Mouse (Mus musculus) limb, embryonic 14.5 days (tissue): ENCODE data around the gene Rdh9. TPM values are rescaled to one million over a fixed set of nuclear protein-coding genes. Genes with fewer than 3 reads are reported as not detected.
A peak's percentile ranks its signal among the peaks of the same experiment; 100 is the strongest.

Experiments used
- ATAC-seq: fragments of 200-750 bp; cut with Nextera tagmentation; 2 replicates; pipeline ENCODE4 v1.8.0; 2017; ENCODE audit warnings: low read depth, moderate number of reproducible peaks, moderate TSS enrichment; ENCODE audit not compliant: low FRiP score
- DNase-seq: peaks from one replicate; pipeline ENCODE4 v3.0.0-alpha.2; 2015; ENCODE audit warnings: low spot score
- H3K27ac ChIP-seq: fragments of 300-500 bp; sonication (generic); replicated peaks from 2 replicates; pipeline ENCODE4 v1.5.1; 2014; ENCODE audit warnings: low read depth, mild to moderate bottlenecking, low read length, moderate library complexity, mixed read lengths
- H3K27me3 ChIP-seq: fragments of 300-500 bp; sonication (generic); 2 replicates; pipeline ENCODE4 v1.6.1; 2014; ENCODE audit warnings: low read length, mixed read lengths; ENCODE audit not compliant: control insufficient read depth, insufficient read depth
- H3K36me3 ChIP-seq: fragments of 300-500 bp; sonication (generic); 2 replicates; pipeline ENCODE4 v1.6.1; 2014; ENCODE audit warnings: mild to moderate bottlenecking, low read length, moderate library complexity, mixed read lengths; ENCODE audit not compliant: control insufficient read depth, insufficient read depth
- H3K4me1 ChIP-seq: fragments of 300-500 bp; sonication (generic); 2 replicates; pipeline ENCODE4 v1.6.1; 2014; ENCODE audit warnings: antibody characterized with exemption, low read length, mixed read lengths; ENCODE audit not compliant: control insufficient read depth, insufficient read depth
- H3K4me2 ChIP-seq: fragments of 300-500 bp; sonication (generic); replicated peaks from 2 replicates; pipeline ENCODE4 v1.6.1; 2014; ENCODE audit warnings: low read depth, mild to moderate bottlenecking, low read length, moderate library complexity; ENCODE audit not compliant: severe bottlenecking
- H3K4me3 ChIP-seq: fragments of 300-500 bp; sonication (generic); replicated peaks from 2 replicates; pipeline ENCODE4 v1.5.1; 2014; ENCODE audit warnings: low read length
- H3K9ac ChIP-seq: fragments of 300-500 bp; sonication (generic); 2 replicates; pipeline ENCODE4 v1.6.1; 2014; ENCODE audit warnings: mild to moderate bottlenecking, low read depth, low read length, moderate library complexity; ENCODE audit not compliant: severe bottlenecking
- H3K9me3 ChIP-seq: fragments of 300-500 bp; sonication (generic); 2 replicates; pipeline ENCODE4 v1.6.1; 2016; ENCODE audit warnings: low read length; ENCODE audit not compliant: control insufficient read depth
- POLR2A ChIP-seq: fragments of 200-500 bp; IDR thresholded peaks from 2 replicates; pipeline ENCODE4 v1.8.0; 2012; ENCODE audit warnings: inconsistent platforms, mild to moderate bottlenecking, moderate library complexity, borderline replicate concordance; ENCODE audit not compliant: insufficient read depth, insufficient read length; ENCODE audit errors: extremely low read depth
- WGBS: fragments of 180-500 bp; shearing (Covaris S2); extraction: QIAGEN DNeasy Blood & Tissue Kit; methylation state at CpG from one replicate; pipeline ENCODE4 v1.1.7; 2014; 5-methylcytosine and 5-hydroxymethylcytosine counted together
- polyA plus RNA-seq, 2 experiments: library from polyadenylated mRNA; depleted of rRNA in 1 of 2; stranded (reverse) in 1 of 2; unstranded in 1 of 2; fragments of >200 nt; fragmentation: Nextera tagmentation in 1 of 2; extraction: Ambion mirVana in 1 of 2; gene quantifications; 2 replicates each; pipeline versions ENCODE4 v1.2.1 to v1.2.3; 2012 to 2014

The Rdh9 gene
- polyA plus RNA-seq, 2 experiments: 0.33 TPM; not detected in 1

DNA sequence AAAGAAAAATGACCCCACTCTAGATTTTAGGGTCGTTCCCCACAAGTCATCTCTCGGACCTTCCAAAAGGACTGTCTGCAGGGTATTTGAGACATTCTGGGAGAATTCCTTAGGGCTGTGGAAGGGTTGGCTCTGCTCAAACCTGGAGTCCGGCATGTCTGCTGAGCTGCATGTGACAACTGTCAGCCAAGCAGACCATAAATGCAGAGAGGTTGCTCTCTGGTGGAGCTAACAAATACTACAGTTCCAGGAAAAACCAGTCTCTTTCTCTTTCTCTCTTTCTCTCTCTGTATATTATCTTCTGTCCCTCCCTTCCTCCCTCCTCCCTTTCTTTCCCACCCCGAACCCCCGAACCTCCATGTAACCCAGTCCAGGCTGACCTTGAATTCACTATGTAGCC, 41.8 kb upstream of the Rdh9 start:
- Histone ChIP-seq H3K36me3 (no peaks in the 10 kb centered on the region), H3K9ac (no peak overlapping the region), H3K27ac (no peak overlapping the region), H3K9me3 (no peaks in the 10 kb centered on the region), H3K4me3 (no peak overlapping the region), H3K4me2 (no peak overlapping the region), H3K27me3 (no peaks in the 10 kb centered on the region), H3K4me1 (peaks cover 3% of the 10 kb centered on the region; the same call in 1 of the 2 replicates)
- ATAC-seq: no peak
- no peak for TF ChIP-seq POLR2A
- peak; percentile 50 for DNase-seq
- WGBS: 46% methylated on average over 5 of the region's 5 CpGs

DNA sequence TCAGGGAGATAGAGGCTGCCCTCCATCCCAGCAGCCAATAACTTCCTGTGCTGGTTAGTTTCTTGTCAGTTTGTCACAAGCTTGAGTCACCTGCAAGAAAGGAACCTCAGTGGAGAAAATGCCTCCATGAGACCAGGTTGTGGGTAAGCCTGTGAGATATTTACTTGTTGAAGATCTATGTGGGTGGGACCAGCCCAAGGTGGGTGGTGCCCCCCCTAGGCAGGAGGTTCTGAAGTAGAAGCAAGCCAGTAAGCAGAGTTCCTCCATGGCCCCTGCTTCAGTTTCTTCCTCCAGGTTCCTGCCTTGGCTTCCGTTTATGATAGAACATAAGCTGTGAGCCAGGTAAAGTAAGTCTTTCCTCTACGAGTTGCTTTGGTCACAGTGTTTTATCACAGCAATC, 39.9 kb upstream of the Rdh9 start:
- 79% methylated on average over 2 of the region's 2 CpGs for WGBS
- ATAC-seq: no peak
- no peak overlapping the region for H3K4me3 ChIP-seq
- no peaks in the 10 kb centered on the region for H3K9me3 ChIP-seq
- H3K4me1 ChIP-seq: peaks cover 10% of the 10 kb centered on the region
- no peak for TF ChIP-seq POLR2A
- H3K27me3 ChIP-seq: no peaks in the 10 kb centered on the region
- DNase-seq: no peak
- no peak overlapping the region for H3K4me2 ChIP-seq
- no peaks in the 10 kb centered on the region for H3K36me3 ChIP-seq
- no peak overlapping the region for H3K27ac ChIP-seq
- no peak overlapping the region for H3K9ac ChIP-seq

DNA sequence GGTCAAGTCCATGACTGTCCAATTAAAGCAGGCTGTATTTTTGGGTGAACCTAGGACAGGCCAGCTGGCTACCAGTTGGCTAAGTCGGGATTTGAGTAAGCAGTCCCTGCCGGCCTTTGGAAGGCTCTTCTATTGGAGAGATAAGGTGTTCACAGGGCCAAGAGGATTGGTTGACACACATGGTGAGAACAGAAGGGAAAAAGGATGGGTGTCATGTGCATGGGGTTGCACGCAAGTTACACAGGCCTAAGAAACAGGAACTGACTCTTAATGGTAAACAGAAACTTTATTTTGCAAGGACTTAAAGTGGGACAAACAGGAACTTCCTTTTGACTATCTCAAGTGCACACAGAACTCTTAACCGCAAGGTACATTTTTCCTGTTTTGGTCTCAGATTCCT, 39.3 kb upstream of the Rdh9 start:
- H3K4me2 ChIP-seq: no peak overlapping the region
- DNase-seq (no peak), ATAC-seq (no peak)
- H3K9me3 ChIP-seq: no peaks in the 10 kb centered on the region
- no peak overlapping the region for H3K4me3 ChIP-seq
- no peaks in the 10 kb centered on the region for H3K27me3 ChIP-seq
- no peak for TF ChIP-seq POLR2A
- H3K36me3 ChIP-seq: peaks cover 5% of the 10 kb centered on the region
- no peak overlapping the region for H3K9ac ChIP-seq
- peaks cover 10% of the 10 kb centered on the region for H3K4me1 ChIP-seq
- WGBS: 70% methylated on average over 4 of the region's 4 CpGs
- H3K27ac ChIP-seq: no peak overlapping the region

DNA sequence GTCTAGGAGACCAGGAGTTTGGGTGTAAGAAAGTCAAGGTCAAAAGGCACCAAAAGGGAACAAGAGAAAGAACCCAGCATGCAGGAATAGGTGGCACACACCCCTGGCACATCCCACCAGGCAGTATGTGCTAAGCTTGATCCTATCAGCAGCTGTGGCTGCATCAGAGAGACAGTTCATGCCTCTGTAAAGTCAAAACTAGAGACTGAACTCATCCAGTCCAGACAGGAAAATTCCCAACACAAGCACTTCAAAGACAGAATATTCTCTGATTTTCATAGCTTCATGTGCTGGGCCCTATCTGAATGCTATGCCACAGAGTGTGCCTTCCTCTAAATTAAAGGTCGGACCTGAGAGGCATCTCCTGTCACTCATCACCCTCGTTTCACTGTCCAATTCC, 38.6 kb upstream of the Rdh9 start:
- 24% methylated on average over 2 of the region's 2 CpGs for WGBS
- H3K27ac ChIP-seq: no peak overlapping the region

DNA sequence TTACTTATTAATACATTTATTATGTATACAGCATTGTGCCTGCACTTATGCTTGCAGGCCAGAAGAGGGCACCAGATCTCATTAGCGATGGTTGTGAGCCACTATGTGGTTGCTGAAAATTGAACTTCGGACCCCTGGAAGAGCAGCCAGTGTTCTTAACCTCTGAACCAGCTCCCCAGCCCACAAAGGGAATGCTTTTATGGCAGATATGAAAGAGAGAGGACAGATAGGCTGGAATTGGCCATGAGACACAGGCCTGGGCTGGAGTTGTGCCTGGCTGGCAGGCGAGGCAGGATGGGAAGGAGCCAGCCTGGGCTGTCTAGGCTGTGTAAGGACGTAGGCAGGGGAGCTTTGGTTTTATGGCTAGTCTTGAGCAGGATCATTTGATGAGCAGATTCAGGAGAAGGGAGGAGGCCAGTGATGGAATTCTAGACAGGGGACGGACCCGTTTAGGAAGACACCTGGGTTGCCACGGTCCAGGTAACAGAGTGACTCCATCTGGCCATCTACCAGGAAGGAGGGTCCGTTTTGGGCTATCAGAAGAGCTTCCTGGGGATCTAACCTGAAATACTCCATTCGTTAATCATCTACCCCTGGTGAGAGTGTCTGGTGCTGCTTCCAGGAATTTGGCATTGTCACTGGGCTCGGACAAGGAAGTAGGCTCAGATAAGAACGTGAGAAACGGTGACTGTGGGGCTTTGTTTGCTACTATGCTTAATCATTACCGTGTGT, 37.9 kb upstream of the Rdh9 start:
- H3K27ac ChIP-seq: no peak overlapping the region
- H3K9ac ChIP-seq: no peak overlapping the region
- peaks cover 10% of the 10 kb centered on the region for H3K4me1 ChIP-seq
- H3K4me2 ChIP-seq: peak overlapping the region; percentile 78; the same call in 1 of the 2 replicates
- ATAC-seq: no peak
- DNase-seq: no peak
- H3K4me3 ChIP-seq: no peak overlapping the region
- no peaks in the 10 kb centered on the region for H3K27me3 ChIP-seq
- WGBS: 48% methylated on average over 13 of the region's 13 CpGs
- no peaks in the 10 kb centered on the region for H3K9me3 ChIP-seq
- no peak for TF ChIP-seq POLR2A
- peaks cover 19% of the 10 kb centered on the region for H3K36me3 ChIP-seq

More for the DNA sequence above, 38.6 kb upstream of the Rdh9 start:
- no peaks in the 10 kb centered on the region for H3K9me3 ChIP-seq
- H3K4me1 ChIP-seq: peaks cover 10% of the 10 kb centered on the region
- no peak overlapping the region for H3K4me3 ChIP-seq
- DNase-seq (no peak), ATAC-seq (no peak)
- H3K4me2 ChIP-seq: no peak overlapping the region
- no peaks in the 10 kb centered on the region for H3K27me3 ChIP-seq
- H3K9ac ChIP-seq: no peak overlapping the region
- peaks cover 12% of the 10 kb centered on the region for H3K36me3 ChIP-seq
- TF ChIP-seq POLR2A: no peak

- 0 out of 2 replicates have a peak, but pooled peaks have one; percentile 50 for TF ChIP-seq POLR2A
- Histone ChIP-seq H3K4me2 (peak within 1 kb of the TSS; percentile 78), H3K9me3 (no peaks in the 10 kb centered on the region), H3K9ac (peak within 1 kb of the TSS; percentile 98), H3K36me3 (peaks cover 28% of the 10 kb centered on the region), H3K4me3 (peak within 1 kb of the TSS; percentile 90), H3K27ac (peak within 1 kb of the TSS; percentile 79), H3K4me1 (peaks cover 10% of the 10 kb centered on the region), H3K27me3 (no peaks in the 10 kb centered on the region)
- DNase-seq (peak; percentile 72), ATAC-seq (peak; percentile 85)
- WGBS: 2% methylated on average over 24 of the region's 61 CpGs
Measured at GRCm38 (mm10) chr10:127739083-127739660, 37.0 kb upstream of the Rdh9 start, which contains the start of gene Zbtb39. TSS of gene Zbtb39 (plus strand) at chr10:127739538.
